Mouse (Mus musculus) hindbrain, postnatal 0 days (tissue): ENCODE measurements around the gene Senp3. TPM values are rescaled to one million over a fixed set of nuclear protein-coding genes. Genes with fewer than 3 reads are reported as not detected.
A peak's percentile ranks its signal among the peaks of the same experiment; 100 is the strongest.
"Not testable (repeated sequence)": the region's sequence is repeated elsewhere in the genome, so short reads cannot be mapped to it uniquely, and the experiment has no call there.

ENCODE experiments used
- ATAC-seq: fragments of 200-750 bp; cut with Nextera tagmentation; 2 replicates; pipeline ENCODE4 v1.8.0; 2017; ENCODE audit warnings: mild to moderate bottlenecking, moderate TSS enrichment, moderate library complexity
- DNase-seq: peaks from one replicate; pipeline ENCODE4 v3.0.0-alpha.2; 2015; ENCODE audit warnings: low spot score
- H3K27ac ChIP-seq: fragments of 300-500 bp; sonication (generic); 2 replicates; pipeline ENCODE4 v1.5.1; 2014; ENCODE audit warnings: mild to moderate bottlenecking
- H3K27me3 ChIP-seq: fragments of 300-500 bp; sonication (generic); 2 replicates; pipeline ENCODE4 v1.6.1; 2014; ENCODE audit warnings: low read length, mixed read lengths; ENCODE audit not compliant: insufficient read depth
- H3K36me3 ChIP-seq: fragments of 300-500 bp; sonication (generic); 2 replicates; pipeline ENCODE4 v1.6.1; 2014; ENCODE audit warnings: low read length, mixed read lengths; ENCODE audit not compliant: insufficient read depth
- H3K4me1 ChIP-seq: fragments of 300-500 bp; sonication (generic); 2 replicates; pipeline ENCODE4 v1.6.1; 2014; ENCODE audit warnings: antibody characterized with exemption, low read length, mixed read lengths; ENCODE audit not compliant: insufficient read depth
- H3K4me2 ChIP-seq: fragments of 300-500 bp; sonication (generic); 2 replicates; pipeline ENCODE4 v1.6.1; 2014; ENCODE audit warnings: low read depth, mild to moderate bottlenecking, low read length, moderate library complexity, mixed read lengths
- H3K4me3 ChIP-seq: fragments of 300-500 bp; sonication (generic); 2 replicates; pipeline ENCODE4 v1.5.1; 2014; ENCODE audit warnings: low read length
- H3K9ac ChIP-seq: fragments of 300-500 bp; sonication (generic); replicated peaks from 2 replicates; pipeline ENCODE4 v1.6.1; 2014; ENCODE audit warnings: mild to moderate bottlenecking, low read length, moderate library complexity, mixed read lengths
- H3K9me3 ChIP-seq: fragments of 300-500 bp; sonication (generic); 2 replicates; pipeline ENCODE4 v1.6.1; 2016; ENCODE audit warnings: low read length, mixed read lengths
- CTCF ChIP-seq: IDR thresholded peaks from 2 replicates; pipeline ENCODE4 v1.5.1; 2016; ENCODE audit warnings: antibody characterized with exemption, control low read depth, low read depth
- WGBS: fragments of 180-500 bp; shearing (Covaris S2); extraction: QIAGEN DNeasy Blood & Tissue Kit; methylation state at CpG from one replicate; pipeline ENCODE4 v1.1.7; 2014; 5-methylcytosine and 5-hydroxymethylcytosine counted together
- polyA plus RNA-seq: library from polyadenylated mRNA; unstranded; fragments of >200 nt; fragmentation: Nextera tagmentation; extraction: Ambion mirVana; gene quantifications from 2 replicates; pipeline ENCODE4 v1.2.1, GENCODE M21; 2015
- total RNA-seq: library from RNA; depleted of rRNA; stranded (reverse); fragments of >200 nt; gene quantifications from 2 replicates; pipeline ENCODE4 v1.2.3, GENCODE M21; 2014

The Senp3 gene
- total and polyA plus RNA-seq, 2 experiments from 2014 or later: 68.6 to 69.2 TPM

DNA sequence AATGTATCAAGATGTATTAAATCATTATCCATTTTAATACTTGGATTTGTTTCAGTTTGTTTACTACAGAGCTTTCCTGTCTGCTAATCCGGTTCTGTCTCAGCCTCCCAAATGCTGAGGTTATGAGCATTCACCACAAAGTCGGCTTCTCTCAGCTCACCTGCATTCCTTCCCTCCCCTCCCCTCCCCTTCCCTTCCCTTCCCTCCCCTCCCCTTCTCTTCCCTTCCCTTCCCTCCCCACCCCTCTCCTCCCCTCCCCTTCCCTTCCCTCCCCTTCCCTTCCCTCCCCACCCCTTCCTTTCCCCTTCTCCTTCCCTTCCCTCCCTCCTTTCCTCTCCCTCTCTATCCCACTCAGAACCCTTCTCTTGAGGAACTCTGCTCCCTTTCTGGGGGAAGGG, 22.7 kb upstream of the Senp3 start:
- H3K36me3 ChIP-seq: no peaks in the 10 kb centered on the region
- H3K27ac ChIP-seq: no peak overlapping the region
- no peak overlapping the region for H3K9ac ChIP-seq
- 0 out of 2 replicates have a peak, but pooled peaks cover 5% of the 10 kb centered on the region for H3K4me1 ChIP-seq
- no peaks in the 10 kb centered on the region for H3K27me3 ChIP-seq
- no peak overlapping the region for H3K4me3 ChIP-seq
- no peaks in the 10 kb centered on the region for H3K9me3 ChIP-seq
- DNase-seq (no peak), ATAC-seq (no peak)
- no peak overlapping the region for H3K4me2 ChIP-seq
- WGBS: 55% methylated on average over 2 of the region's 2 CpGs
- TF ChIP-seq CTCF: no peak

DNA sequence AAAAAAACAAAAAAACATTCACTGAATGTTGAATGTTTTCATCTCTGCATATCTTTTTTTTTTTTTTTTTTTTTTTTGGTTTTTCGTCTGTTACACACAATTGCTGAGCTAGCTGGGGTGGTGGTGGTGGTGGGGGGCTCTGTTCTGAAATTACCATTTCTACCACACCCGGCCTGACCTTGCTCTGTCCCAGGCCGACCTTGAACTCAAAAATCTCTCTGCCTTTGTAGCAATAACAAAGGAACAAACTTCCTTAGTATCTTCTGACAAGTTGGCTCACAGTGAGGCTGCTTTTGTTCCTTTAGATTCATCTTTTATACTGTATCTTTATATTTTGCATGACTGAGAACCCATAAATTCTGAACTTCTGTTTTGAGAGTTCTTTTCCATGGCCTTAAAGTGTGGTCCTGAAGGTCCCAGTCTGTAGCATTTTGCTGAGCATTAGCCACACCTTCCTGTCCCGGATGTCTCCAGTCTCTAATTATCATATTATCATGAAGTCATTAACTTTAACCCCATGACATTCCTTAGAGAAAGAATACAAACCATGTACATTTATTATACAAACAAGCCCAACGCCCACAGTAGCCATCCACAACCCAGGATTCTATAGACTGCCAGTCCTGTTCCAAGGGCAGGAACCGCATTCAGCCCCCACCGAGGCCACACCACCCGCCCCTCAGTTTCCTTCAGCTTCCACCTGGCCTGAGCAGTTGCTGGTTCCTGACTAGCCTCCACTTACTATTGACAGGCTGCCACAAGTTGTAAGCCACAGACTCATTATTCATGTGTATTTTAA, 22.1 kb upstream of the Senp3 start:
- 59% methylated on average over 8 of the region's 8 CpGs for WGBS
- TF ChIP-seq CTCF: no peak
- ATAC-seq (no peak), DNase-seq (no peak)
- no peak overlapping the region for H3K9ac ChIP-seq
- no peaks in the 10 kb centered on the region for H3K27me3 ChIP-seq
- H3K36me3 ChIP-seq: no peaks in the 10 kb centered on the region
- H3K9me3 ChIP-seq: no peaks in the 10 kb centered on the region
- no peak overlapping the region for H3K4me2 ChIP-seq
- H3K4me3 ChIP-seq: no peak overlapping the region
- H3K27ac ChIP-seq: no peak overlapping the region
- 0 out of 2 replicates have a peak, but pooled peaks cover 5% of the 10 kb centered on the region for H3K4me1 ChIP-seq

DNA sequence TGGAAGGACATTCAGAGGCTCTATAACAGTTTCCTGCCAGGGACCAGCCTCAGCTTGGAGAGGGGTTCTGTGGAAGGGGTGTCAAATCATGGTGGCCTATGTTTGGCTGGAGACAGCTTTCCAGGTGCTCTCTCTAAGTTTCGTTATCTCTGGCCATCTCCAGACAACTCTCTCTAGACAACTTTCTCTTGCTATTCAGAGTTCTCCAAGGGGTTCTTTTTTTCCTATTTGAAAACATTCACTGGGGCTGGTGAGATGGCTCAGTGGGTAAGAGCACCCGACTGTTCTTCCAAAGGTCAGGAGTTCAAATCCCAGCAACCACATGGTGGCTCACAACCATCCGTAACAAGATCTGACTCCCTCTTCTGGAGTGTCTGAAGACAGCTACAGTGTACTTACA, 21.5 kb upstream of the Senp3 start:
- not testable (repeated sequence) for H3K9me3 ChIP-seq, H3K27ac ChIP-seq, H3K4me3 ChIP-seq, H3K9ac ChIP-seq, H3K36me3 ChIP-seq, ATAC-seq, H3K27me3 ChIP-seq, DNase-seq, H3K4me1 ChIP-seq, H3K4me2 ChIP-seq
- 67% methylated on average over 2 of the region's 3 CpGs for WGBS

DNA sequence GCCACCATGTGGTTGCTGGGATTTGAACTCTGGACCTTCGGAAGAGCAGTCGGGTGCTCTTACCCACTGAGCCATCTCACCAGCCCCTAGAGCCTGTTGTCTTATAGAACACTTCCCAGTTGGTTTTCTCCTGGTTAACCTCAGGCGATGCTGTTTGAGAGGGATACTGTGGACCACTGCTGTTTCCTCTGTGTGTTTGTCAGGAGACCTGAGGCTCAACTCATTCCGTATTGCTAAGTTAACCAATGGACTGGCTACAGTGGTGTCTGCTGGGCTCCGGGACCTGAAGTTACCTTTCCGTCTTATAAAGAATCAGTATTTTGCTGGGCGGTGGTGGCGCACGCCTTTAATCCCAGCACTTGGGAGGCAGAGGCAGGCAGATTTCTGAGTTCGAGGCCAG, 21.0 kb upstream of the Senp3 start:
- H3K36me3 ChIP-seq: not testable (repeated sequence)

DNA sequence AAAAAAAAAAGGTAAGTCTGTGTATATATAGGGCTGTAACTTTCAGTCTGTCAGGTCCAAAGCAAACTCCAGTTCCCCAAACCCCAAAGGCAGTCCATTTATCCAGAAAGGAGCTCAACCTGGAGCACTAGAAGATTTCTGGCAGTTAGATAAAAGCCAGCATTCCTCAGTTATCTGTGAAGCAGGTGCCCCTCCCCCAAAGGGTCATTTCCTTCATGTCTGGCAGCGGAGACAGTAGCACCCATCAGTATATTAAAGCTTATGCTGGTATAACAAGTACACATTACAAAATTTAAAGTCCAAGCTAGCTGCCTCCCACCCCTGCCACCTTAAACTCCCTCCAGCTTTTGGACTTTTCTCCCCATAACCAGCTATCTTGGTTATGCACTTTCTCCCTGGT, 17.7 kb upstream of the Senp3 start:
- Histone ChIP-seq H3K4me3 (no peak overlapping the region), H3K9ac (no peak overlapping the region), H3K4me2 (no peak overlapping the region), H3K36me3 (no peaks in the 10 kb centered on the region), H3K27ac (no peak overlapping the region), H3K27me3 (no peaks in the 10 kb centered on the region), H3K4me1 (no peaks in the 10 kb centered on the region; the same call in 1 of the 2 replicates), H3K9me3 (no peaks in the 10 kb centered on the region)
- 86% methylated on average over 1 of the region's 1 CpGs for WGBS
- DNase-seq: no peak
- no peak for ATAC-seq
- no peak for TF ChIP-seq CTCF

More for the DNA sequence above, 21.0 kb upstream of the Senp3 start:
- H3K27ac ChIP-seq, ATAC-seq, H3K9ac ChIP-seq, H3K4me2 ChIP-seq, DNase-seq, H3K4me1 ChIP-seq, H3K27me3 ChIP-seq, H3K9me3 ChIP-seq, H3K4me3 ChIP-seq: not testable (repeated sequence)
- 97% methylated on average over 10 of the region's 10 CpGs for WGBS

DNA sequence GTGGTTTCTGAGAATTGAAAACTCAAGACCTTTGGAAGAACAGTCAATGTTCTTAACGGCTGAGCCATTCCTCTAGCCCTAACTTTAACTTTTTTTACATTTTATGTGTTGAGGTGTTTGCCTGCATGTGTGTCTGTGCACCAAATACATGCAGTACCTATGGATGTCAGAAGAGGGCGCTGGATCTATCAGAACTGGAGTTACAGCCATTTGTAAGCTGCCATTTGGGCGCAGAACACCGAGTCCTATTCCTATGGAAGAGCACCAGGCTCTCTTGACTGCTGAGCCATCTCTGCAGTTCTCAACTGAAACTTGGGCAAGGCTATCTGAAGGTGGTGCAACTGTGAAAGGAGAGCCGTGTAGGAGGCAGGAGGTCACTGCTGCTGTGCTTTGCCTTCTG, 16.7 kb upstream of the Senp3 start:
- WGBS: 68% methylated on average over 5 of the region's 5 CpGs
- H3K27me3 ChIP-seq: no peaks in the 10 kb centered on the region

DNA sequence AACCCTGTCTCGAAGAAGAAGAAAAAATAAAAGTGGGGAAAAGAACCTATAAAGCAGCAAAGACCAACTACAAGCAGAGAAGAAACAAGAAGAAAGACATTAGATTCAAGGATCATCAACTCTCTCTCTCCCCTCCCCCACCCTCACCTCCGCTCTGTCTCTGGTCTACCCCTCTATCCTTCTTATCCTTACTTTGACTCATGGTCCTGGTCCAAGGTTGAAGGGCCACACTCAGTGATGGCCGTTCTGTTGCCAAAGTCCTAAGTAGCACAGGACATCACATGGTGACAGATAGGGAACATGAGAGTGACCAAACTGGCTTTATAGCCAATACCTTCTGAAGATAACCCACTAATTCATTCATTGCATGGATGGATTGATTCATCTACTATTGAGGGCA, 15.5 kb upstream of the Senp3 start:
- ATAC-seq (no peak), DNase-seq (no peak)
- Histone ChIP-seq H3K9me3 (no peaks in the 10 kb centered on the region), H3K4me1 (no peaks in the 10 kb centered on the region; the same call in 1 of the 2 replicates), H3K9ac (no peak overlapping the region), H3K4me3 (no peak overlapping the region), H3K27ac (no peak overlapping the region), H3K27me3 (no peaks in the 10 kb centered on the region), H3K36me3 (no peaks in the 10 kb centered on the region), H3K4me2 (no peak overlapping the region)
- TF ChIP-seq CTCF: no peak
- WGBS: 87% methylated on average over 3 of the region's 3 CpGs

More for the DNA sequence above, 16.7 kb upstream of the Senp3 start:
- Histone ChIP-seq H3K4me1 (no peaks in the 10 kb centered on the region; the same call in 1 of the 2 replicates), H3K9me3 (no peaks in the 10 kb centered on the region), H3K4me2 (no peak overlapping the region), H3K27ac (no peak overlapping the region), H3K36me3 (no peaks in the 10 kb centered on the region), H3K9ac (no peak overlapping the region), H3K4me3 (no peak overlapping the region)
- DNase-seq (no peak), ATAC-seq (no peak)
- TF ChIP-seq CTCF: peak; percentile 27; the same call in 1 of the 2 replicates
